Mouse (Mus musculus) stomach, postnatal 0 days (tissue): ENCODE results near the gene Ddt.

ENCODE experiments used
- CTCF ChIP-seq: IDR thresholded peaks from 2 replicates; pipeline ENCODE4 v1.5.1; 2016; ENCODE audit warnings: antibody characterized with exemption, low read depth, mild to moderate bottlenecking, moderate library complexity
- EP300 ChIP-seq: optimal IDR thresholded peaks from 2 replicates; pipeline ENCODE3; 2016; ENCODE audit warnings: antibody characterized with exemption

DNA sequence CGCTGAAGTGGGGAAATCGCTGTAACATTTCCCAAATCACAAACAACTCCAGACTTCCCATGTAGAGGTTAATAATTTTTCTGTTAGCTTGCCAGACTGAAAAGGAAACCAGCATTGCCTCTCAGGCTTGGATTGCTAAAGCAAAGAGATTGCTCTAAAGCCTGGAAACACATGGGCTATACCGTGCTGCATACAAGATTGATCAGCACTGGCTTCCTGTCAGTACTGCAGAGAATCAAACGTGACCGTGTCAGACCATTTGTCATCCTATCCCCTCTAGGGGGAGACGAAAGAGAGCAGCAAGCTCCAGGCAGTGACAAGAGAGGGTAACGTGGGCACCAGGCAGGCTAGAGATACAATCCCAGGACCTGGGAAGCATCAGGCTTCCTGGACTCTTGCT lies 17.6 kb upstream of the Ddt start:
- TF ChIP-seq CTCF = peak; percentile 22; the same call in 1 of the 2 replicates
- no peak for TF ChIP-seq EP300
